Mouse (Mus musculus): ENCODE measurements around the gene Tspoap1. TPM values are rescaled to one million over a fixed set of nuclear protein-coding genes. Genes with fewer than 3 reads are reported as not detected.
A peak's percentile ranks its signal among the peaks of the same experiment; 100 is the strongest.

Gene Tspoap1
- polyA plus RNA-seq, 1 experiment = 0.04 TPM

DNA sequence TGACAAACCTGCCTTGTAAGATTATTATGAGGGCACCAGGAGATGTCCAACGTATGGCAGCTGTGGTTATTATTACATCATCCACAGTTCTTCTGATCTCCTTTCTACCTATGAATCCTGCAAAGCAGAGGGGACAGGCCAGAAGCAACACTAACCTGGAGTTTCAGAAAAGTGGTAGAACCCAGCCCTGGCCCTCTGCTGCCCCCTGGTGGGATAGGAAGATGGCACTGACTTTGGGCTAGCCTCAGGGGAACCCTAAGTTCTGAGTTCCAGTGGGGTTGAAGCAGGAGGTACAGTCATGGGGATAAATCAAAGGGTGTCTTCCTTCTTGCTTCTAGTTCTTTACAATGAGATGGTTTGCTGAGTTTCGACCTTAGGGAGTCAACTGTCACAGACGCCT, 10.6 kb downstream of the Tspoap1 start:
- Histone ChIP-seq H3K4me3 (no peak overlapping the region), H3K4me2 (ENCODE audit: low read depth) (no peak overlapping the region), H3ac (ENCODE audit: control insufficient read depth, insufficient read length) (no peak overlapping the region), H3K79me2 (ENCODE audit: control insufficient read depth, insufficient read depth) (no peaks in the 10 kb centered on the region), H3K27me3 (ENCODE audit: control insufficient read depth, insufficient read depth, insufficient read length) (peaks cover 25% of the 10 kb centered on the region), H3K36me3 (ENCODE audit: control insufficient read depth, insufficient read depth) (no peaks in the 10 kb centered on the region)
- TF ChIP-seq E2F4 (IDR thresholded peaks at IDR 0.05; ENCODE audit: insufficient read depth) (no peak), TCF3 (IDR thresholded peaks at IDR 0.05; ENCODE audit: insufficient read length, low read depth) (no peak), MAX (IDR thresholded peaks at IDR 0.05; ENCODE audit: low read depth) (no peak), REST (IDR thresholded peaks at IDR 0.05; ENCODE audit: insufficient read depth, insufficient read length) (no peak), MYOG (IDR thresholded peaks at IDR 0.05; ENCODE audit: control insufficient read depth in 1 of 3, insufficient read depth in 1 of 3, insufficient read length in 2 of 3, low read depth in 2 of 3) (no peak), TCF12 (IDR thresholded peaks at IDR 0.05; ENCODE audit: insufficient read depth, poor library complexity, severe bottlenecking) (no peak), POLR2A (IDR thresholded peaks at IDR 0.05; ENCODE audit: insufficient read length, low read depth) (no peak), SRF (IDR thresholded peaks at IDR 0.05; ENCODE audit: control insufficient read depth, insufficient read length, low read depth) (no peak)

DNA sequence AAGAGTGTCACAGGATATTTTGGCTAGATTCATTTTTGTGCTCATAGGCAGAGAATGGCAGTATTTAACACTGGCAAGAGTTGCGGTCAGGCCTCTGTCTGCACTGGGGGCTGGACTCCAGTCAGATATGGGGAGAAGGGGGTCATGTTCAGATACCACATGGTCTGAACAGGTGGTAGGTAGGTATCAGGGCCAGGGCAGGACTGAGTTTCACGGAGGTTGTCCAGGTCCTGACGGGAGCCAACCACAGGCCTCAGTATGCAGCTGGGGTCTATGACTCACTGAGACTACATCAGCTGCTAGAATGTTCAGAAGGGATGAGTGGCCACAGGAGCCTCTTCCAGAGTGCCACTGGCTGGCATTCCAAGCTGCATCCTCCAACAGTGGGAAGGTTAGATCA, 12.0 kb downstream of the Tspoap1 start:
- H3K36me3 ChIP-seq (ENCODE audit: control insufficient read depth, insufficient read depth) = no peaks in the 10 kb centered on the region
- H3K4me2 ChIP-seq (ENCODE audit: low read depth) = peak overlapping the region; percentile 8
- H3K4me3 ChIP-seq = no peak overlapping the region
- TF ChIP-seq TCF3 (IDR thresholded peaks at IDR 0.05; ENCODE audit: insufficient read length, low read depth) (no peak), REST (IDR thresholded peaks at IDR 0.05; ENCODE audit: insufficient read depth, insufficient read length) (no peak), MYOD1 (IDR thresholded peaks at IDR 0.05; ENCODE audit: control insufficient read depth in 1 of 3, insufficient read length in 2 of 3, low read depth in 2 of 3) (peak in 2 of 3 experiments; percentile 82), POLR2AphosphoS2 (IDR thresholded peaks at IDR 0.05; ENCODE audit: insufficient read length, low read depth) (no peak), SRF (IDR thresholded peaks at IDR 0.05; ENCODE audit: control insufficient read depth, insufficient read length, low read depth) (no peak), CEBPB (IDR thresholded peaks at IDR 0.05; ENCODE audit: insufficient read depth, poor library complexity, severe bottlenecking) (no peak), TCF12 (IDR thresholded peaks at IDR 0.05; ENCODE audit: insufficient read depth, poor library complexity, severe bottlenecking) (peak; percentile 30), MYOG (IDR thresholded peaks at IDR 0.05; ENCODE audit: control insufficient read depth in 1 of 3, insufficient read depth in 1 of 3, insufficient read length in 2 of 3, low read depth in 2 of 3) (peak in 2 of 3 experiments; percentile 73 to 88), MAX (IDR thresholded peaks at IDR 0.05; ENCODE audit: low read depth) (no peak)
- peaks cover 14% of the 10 kb centered on the region for H3K27me3 ChIP-seq (ENCODE audit: control insufficient read depth, insufficient read depth, insufficient read length)
- no peak overlapping the region for H3ac ChIP-seq (ENCODE audit: control insufficient read depth, insufficient read length)
- no peaks in the 10 kb centered on the region for H3K79me2 ChIP-seq (ENCODE audit: control insufficient read depth, insufficient read depth)

DNA sequence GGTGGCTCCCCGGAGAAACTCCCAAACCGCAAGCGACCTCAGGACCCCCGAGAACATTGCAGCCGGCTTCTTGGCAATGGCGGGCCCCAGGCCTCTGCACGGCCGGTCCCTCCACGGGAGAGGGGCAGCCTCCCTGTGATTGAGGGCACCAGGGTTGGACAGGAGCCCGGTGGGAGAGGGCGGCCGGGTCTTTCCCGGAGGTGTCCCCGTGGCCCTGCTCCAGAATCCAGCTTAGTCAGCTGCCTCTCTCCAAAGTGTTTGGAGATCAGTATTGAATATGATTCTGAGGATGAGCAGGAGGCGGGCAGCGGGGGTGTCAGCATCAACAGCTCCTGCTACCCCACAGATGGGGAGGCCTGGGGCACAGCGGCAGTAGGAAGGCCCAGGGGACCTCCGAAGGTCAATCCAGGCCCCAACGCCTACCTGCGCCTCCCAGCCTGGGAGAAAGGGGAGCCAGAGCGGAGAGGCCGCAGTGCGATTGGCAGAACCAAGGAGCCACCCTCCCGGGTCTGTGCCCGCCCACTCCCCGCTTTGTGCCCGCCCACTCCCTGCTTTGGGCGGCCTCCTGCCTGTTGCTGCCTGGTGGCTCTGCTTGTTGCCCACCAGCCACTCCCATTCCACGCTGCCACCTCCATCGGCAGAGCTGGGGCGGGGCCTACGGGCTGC, 17.9 kb downstream of the Tspoap1 start:
- H3K36me3 ChIP-seq (ENCODE audit: control insufficient read depth, insufficient read depth) = no peaks in the 10 kb centered on the region
- no peak overlapping the region for H3ac ChIP-seq (ENCODE audit: control insufficient read depth, insufficient read length)
- H3K4me3 ChIP-seq = no peak overlapping the region
- H3K27me3 ChIP-seq (ENCODE audit: control insufficient read depth, insufficient read depth, insufficient read length) = peaks cover 38% of the 10 kb centered on the region
- no peak for TF ChIP-seq MYOG (IDR thresholded peaks at IDR 0.05; ENCODE audit: control insufficient read depth in 1 of 3, insufficient read depth in 1 of 3, insufficient read length in 2 of 3, low read depth in 2 of 3)
- TF ChIP-seq POLR2A (IDR thresholded peaks at IDR 0.05; ENCODE audit: insufficient read length, low read depth) = no peak
- no peak for TF ChIP-seq TCF12 (IDR thresholded peaks at IDR 0.05; ENCODE audit: insufficient read depth, poor library complexity, severe bottlenecking)
- no peak for TF ChIP-seq REST (IDR thresholded peaks at IDR 0.05; ENCODE audit: insufficient read depth, insufficient read length)
- TF ChIP-seq CEBPB (IDR thresholded peaks at IDR 0.05; ENCODE audit: insufficient read depth, poor library complexity, severe bottlenecking) = no peak
- TF ChIP-seq USF1 (IDR thresholded peaks at IDR 0.05; ENCODE audit: low read depth) = no peak
- no peak for TF ChIP-seq POLR2AphosphoS2 (IDR thresholded peaks at IDR 0.05; ENCODE audit: insufficient read length, low read depth)
- TF ChIP-seq TCF3 (IDR thresholded peaks at IDR 0.05; ENCODE audit: insufficient read length, low read depth) = no peak
- TF ChIP-seq MYOD1 (IDR thresholded peaks at IDR 0.05; ENCODE audit: control insufficient read depth in 1 of 3, insufficient read length in 2 of 3, low read depth in 2 of 3) = no peak
- no peak for TF ChIP-seq MAX (IDR thresholded peaks at IDR 0.05; ENCODE audit: low read depth)
- no peak for TF ChIP-seq E2F4 (IDR thresholded peaks at IDR 0.05; ENCODE audit: insufficient read depth)
- no peak for TF ChIP-seq SRF (IDR thresholded peaks at IDR 0.05; ENCODE audit: control insufficient read depth, insufficient read length, low read depth)
- no peak overlapping the region for H3K4me2 ChIP-seq (ENCODE audit: low read depth)
- H3K79me2 ChIP-seq (ENCODE audit: control insufficient read depth, insufficient read depth) = no peaks in the 10 kb centered on the region

DNA sequence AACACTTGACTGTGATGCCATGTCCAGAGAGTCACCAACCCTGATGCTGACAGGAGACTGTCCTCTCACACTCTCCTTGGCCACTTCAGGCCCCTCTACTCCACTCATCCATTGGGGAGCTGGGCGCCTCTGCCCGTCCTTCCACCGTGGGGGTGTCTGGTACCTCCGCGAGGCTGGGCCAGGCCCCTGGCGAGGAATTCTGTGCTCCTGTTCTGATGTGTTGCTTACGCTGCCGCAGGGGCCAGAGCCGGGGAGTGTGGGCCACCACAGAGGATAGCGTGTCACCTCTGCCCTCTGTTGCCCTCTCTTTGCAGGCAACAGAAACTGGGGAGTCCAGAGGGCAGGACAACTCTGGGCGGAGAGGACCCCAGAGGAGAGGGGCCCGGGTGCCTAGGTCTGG, 18.6 kb downstream of the Tspoap1 start:
- Histone ChIP-seq H3K4me2 (ENCODE audit: low read depth) (no peak overlapping the region), H3K79me2 (ENCODE audit: control insufficient read depth, insufficient read depth) (no peaks in the 10 kb centered on the region), H3K36me3 (ENCODE audit: control insufficient read depth, insufficient read depth) (no peaks in the 10 kb centered on the region), H3K4me3 (no peak overlapping the region), H3K27me3 (ENCODE audit: control insufficient read depth, insufficient read depth, insufficient read length) (peaks cover 45% of the 10 kb centered on the region), H3ac (ENCODE audit: control insufficient read depth, insufficient read length) (no peak overlapping the region)
- TF ChIP-seq MAX (IDR thresholded peaks at IDR 0.05; ENCODE audit: low read depth) (no peak), REST (IDR thresholded peaks at IDR 0.05; ENCODE audit: insufficient read depth, insufficient read length) (no peak), CEBPB (IDR thresholded peaks at IDR 0.05; ENCODE audit: insufficient read depth, poor library complexity, severe bottlenecking) (no peak), E2F4 (IDR thresholded peaks at IDR 0.05; ENCODE audit: insufficient read depth) (no peak), USF1 (IDR thresholded peaks at IDR 0.05; ENCODE audit: low read depth) (no peak), TCF3 (IDR thresholded peaks at IDR 0.05; ENCODE audit: insufficient read length, low read depth) (no peak), SRF (IDR thresholded peaks at IDR 0.05; ENCODE audit: control insufficient read depth, insufficient read length, low read depth) (no peak), MYOD1 (IDR thresholded peaks at IDR 0.05; ENCODE audit: control insufficient read depth in 1 of 3, insufficient read length in 2 of 3, low read depth in 2 of 3) (no peak)

DNA sequence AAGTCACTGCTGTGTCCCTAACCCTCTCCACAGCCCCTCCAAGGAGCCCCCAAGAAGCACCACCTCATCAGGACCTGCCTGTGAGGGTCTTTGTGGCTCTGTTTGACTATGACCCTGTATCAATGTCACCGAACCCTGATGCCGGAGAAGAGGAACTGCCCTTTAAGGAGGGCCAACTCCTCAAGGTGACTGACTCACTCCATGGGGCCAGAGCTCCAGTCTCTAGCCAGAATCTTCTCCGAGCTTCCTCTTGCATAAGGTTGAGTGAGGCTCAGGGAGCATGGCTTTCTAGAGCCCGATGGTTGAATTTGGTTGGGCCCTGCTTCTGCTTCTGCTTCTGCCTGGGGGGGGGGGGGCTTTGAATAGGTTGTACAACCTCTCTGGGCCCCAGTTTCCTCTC, 19.1 kb downstream of the Tspoap1 start:
- H3K4me3 ChIP-seq = no peak overlapping the region
- no peaks in the 10 kb centered on the region for H3K79me2 ChIP-seq (ENCODE audit: control insufficient read depth, insufficient read depth)
- H3ac ChIP-seq (ENCODE audit: control insufficient read depth, insufficient read length) = no peak overlapping the region
- TF ChIP-seq POLR2AphosphoS2 (IDR thresholded peaks at IDR 0.05; ENCODE audit: insufficient read length, low read depth) (no peak), MYOD1 (IDR thresholded peaks at IDR 0.05; ENCODE audit: control insufficient read depth in 1 of 3, insufficient read length in 2 of 3, low read depth in 2 of 3) (no peak), POLR2A (IDR thresholded peaks at IDR 0.05; ENCODE audit: insufficient read length, low read depth) (no peak), CEBPB (IDR thresholded peaks at IDR 0.05; ENCODE audit: insufficient read depth, poor library complexity, severe bottlenecking) (no peak), TCF12 (IDR thresholded peaks at IDR 0.05; ENCODE audit: insufficient read depth, poor library complexity, severe bottlenecking) (no peak), MYOG (IDR thresholded peaks at IDR 0.05; ENCODE audit: control insufficient read depth in 1 of 3, insufficient read depth in 1 of 3, insufficient read length in 2 of 3, low read depth in 2 of 3) (no peak), SRF (IDR thresholded peaks at IDR 0.05; ENCODE audit: control insufficient read depth, insufficient read length, low read depth) (no peak), MAX (IDR thresholded peaks at IDR 0.05; ENCODE audit: low read depth) (no peak), E2F4 (IDR thresholded peaks at IDR 0.05; ENCODE audit: insufficient read depth) (no peak)
- H3K4me2 ChIP-seq (ENCODE audit: low read depth) = no peak overlapping the region
- H3K36me3 ChIP-seq (ENCODE audit: control insufficient read depth, insufficient read depth) = no peaks in the 10 kb centered on the region
- peaks cover 48% of the 10 kb centered on the region for H3K27me3 ChIP-seq (ENCODE audit: control insufficient read depth, insufficient read depth, insufficient read length)
